Mouse (Mus musculus) liver, embryonic 16.5 days (tissue): ENCODE results near the gene BC053393. TPM values are rescaled to one million over a fixed set of nuclear protein-coding genes. Genes with fewer than 3 reads are reported as not detected.
"Not testable (repeated sequence)": the region's sequence is repeated elsewhere in the genome, so short reads cannot be mapped to it uniquely, and the experiment has no call there.

Experiments used
- ATAC-seq: fragments of 200-750 bp; cut with Nextera tagmentation; 2 replicates; pipeline ENCODE4 v1.8.0; 2017; ENCODE audit warnings: low read depth, mild to moderate bottlenecking, moderate number of reproducible peaks, moderate library complexity
- H3K27ac ChIP-seq: fragments of 300-500 bp; sonication (generic); 2 replicates; pipeline ENCODE4 v1.5.1; 2014; ENCODE audit warnings: mild to moderate bottlenecking, low read length
- H3K27me3 ChIP-seq: fragments of 300-500 bp; sonication (generic); 2 replicates; pipeline ENCODE4 v1.6.1; 2014; ENCODE audit warnings: low read depth, low read length, mixed read lengths; ENCODE audit not compliant: control insufficient read depth, insufficient read depth
- H3K36me3 ChIP-seq: fragments of 300-500 bp; sonication (generic); 2 replicates; pipeline ENCODE4 v1.6.1; 2014; ENCODE audit warnings: mild to moderate bottlenecking; ENCODE audit not compliant: control insufficient read depth, insufficient read depth
- H3K4me1 ChIP-seq: fragments of 300-500 bp; sonication (generic); 2 replicates; pipeline ENCODE4 v1.6.1; 2014; ENCODE audit warnings: low read depth, low read length, mixed read lengths; ENCODE audit not compliant: control insufficient read depth
- H3K4me2 ChIP-seq: fragments of 300-500 bp; sonication (generic); 2 replicates; pipeline ENCODE4 v1.6.1; 2014; ENCODE audit warnings: low read depth, low read length, mixed read lengths
- H3K4me3 ChIP-seq: fragments of 300-500 bp; sonication (generic); 2 replicates; pipeline ENCODE4 v1.5.1; 2014; ENCODE audit warnings: low read depth, mild to moderate bottlenecking, low read length
- H3K9ac ChIP-seq: fragments of 300-500 bp; sonication (generic); 2 replicates; pipeline ENCODE4 v1.6.1; 2014; ENCODE audit warnings: low read depth, low read length
- H3K9me3 ChIP-seq: fragments of 300-500 bp; sonication (generic); replicated peaks from 2 replicates; pipeline ENCODE4 v1.6.1; 2016; ENCODE audit warnings: low read length; ENCODE audit not compliant: control insufficient read depth
- WGBS: fragments of 180-500 bp; shearing (Covaris S2); extraction: QIAGEN DNeasy Blood & Tissue Kit; methylation state at CpG from one replicate; pipeline ENCODE4 v1.1.7; 2014; ENCODE audit not compliant: insufficient replicate concordance; 5-methylcytosine and 5-hydroxymethylcytosine counted together
- polyA plus RNA-seq: library from polyadenylated mRNA; unstranded; fragments of >200 nt; fragmentation: Nextera tagmentation; extraction: Ambion mirVana; gene quantifications from 2 replicates; pipeline ENCODE4 v1.2.1, GENCODE M21; 2015

Gene BC053393
- polyA plus RNA-seq, 1 experiment from 2014 or later, result not detected

GRCm38 (mm10) chr11:46629211-46629795 lies 58.0 kb downstream of the BC053393 start, which contains the start of gene Dppa1:
Gene Dppa1, minus strand, starts transcription at chr11:46629261.
- H3K27me3 ChIP-seq, result no peaks in the 10 kb centered on the region
- 46% methylated on average over 2 of the region's 2 CpGs for WGBS
- no peaks in the 10 kb centered on the region for H3K9me3 ChIP-seq
- H3K4me2 ChIP-seq, result no peak within 1 kb of the TSS
- H3K36me3 ChIP-seq, result no peaks in the 10 kb centered on the region
- ATAC-seq, result no peak
- no peak within 1 kb of the TSS for H3K27ac ChIP-seq
- no peak within 1 kb of the TSS for H3K9ac ChIP-seq
- H3K4me1 ChIP-seq, result no peaks in the 10 kb centered on the region
- no peak within 1 kb of the TSS for H3K4me3 ChIP-seq

DNA sequence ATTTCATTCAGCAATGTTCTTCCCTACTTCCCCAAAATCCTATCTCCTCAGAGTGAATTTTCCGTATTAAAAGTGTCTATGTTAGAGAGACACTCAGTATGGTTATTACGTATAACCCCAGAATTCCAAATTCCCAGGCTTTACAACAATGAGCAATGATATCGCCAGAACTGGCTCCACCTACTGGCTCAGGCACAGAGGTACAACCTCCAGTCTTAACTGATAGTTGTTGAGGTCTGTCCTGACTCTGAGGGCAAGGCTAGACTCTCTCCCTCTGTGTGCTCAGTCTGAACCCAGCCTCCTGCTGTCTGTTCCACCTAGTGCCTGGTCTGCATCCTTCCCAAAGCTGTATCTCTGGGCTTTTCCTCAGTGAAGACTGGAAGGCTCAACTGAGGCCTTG lies 60.3 kb downstream of the BC053393 start:
- no peak overlapping the region for H3K27ac ChIP-seq
- ATAC-seq, result no peak
- WGBS, result 17% methylated on average over 3 of the region's 3 CpGs

GRCm38 (mm10) chr11:46635516-46635915 lies 64.2 kb downstream of the BC053393 start:
- WGBS, result 55% methylated on average over 4 of the region's 4 CpGs
- not testable (repeated sequence) for H3K4me3 ChIP-seq, H3K27me3 ChIP-seq, H3K9ac ChIP-seq, H3K27ac ChIP-seq, H3K9me3 ChIP-seq, ATAC-seq, H3K4me2 ChIP-seq, H3K4me1 ChIP-seq, H3K36me3 ChIP-seq

More for the DNA sequence above, 60.3 kb downstream of the BC053393 start:
- Histone ChIP-seq H3K27me3 (no peaks in the 10 kb centered on the region), H3K36me3 (no peaks in the 10 kb centered on the region), H3K4me2 (no peak overlapping the region), H3K9ac (no peak overlapping the region), H3K9me3 (no peaks in the 10 kb centered on the region), H3K4me3 (no peak overlapping the region), H3K4me1 (no peaks in the 10 kb centered on the region)

DNA sequence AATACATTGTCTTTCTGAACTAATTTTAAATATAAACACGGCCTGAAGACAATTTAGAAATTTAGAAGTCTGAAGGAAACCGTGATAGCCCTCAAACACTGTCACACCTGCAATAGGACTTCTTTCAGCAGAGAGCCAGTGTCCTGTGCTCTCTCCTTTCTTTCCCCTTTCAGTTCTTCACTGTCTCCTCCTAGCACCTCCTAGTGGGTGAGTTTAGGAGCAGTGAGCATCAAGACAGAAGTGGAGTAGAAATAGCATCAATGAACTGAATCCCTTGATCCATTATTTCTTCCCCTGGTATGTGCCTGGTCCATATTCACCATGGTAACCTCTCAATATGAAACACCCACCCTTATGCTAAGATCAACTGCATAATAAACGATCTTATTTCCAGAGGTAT lies 65.2 kb downstream of the BC053393 start:
- no peak overlapping the region for H3K4me2 ChIP-seq
- H3K4me3 ChIP-seq, result no peak overlapping the region
- H3K4me1 ChIP-seq, result no peaks in the 10 kb centered on the region
- no peaks in the 10 kb centered on the region for H3K36me3 ChIP-seq
- H3K27ac ChIP-seq, result no peak overlapping the region
- no peak for ATAC-seq
- H3K9ac ChIP-seq, result no peak overlapping the region
- H3K9me3 ChIP-seq, result no peaks in the 10 kb centered on the region
- 43% methylated on average over 3 of the region's 3 CpGs for WGBS
- H3K27me3 ChIP-seq, result no peaks in the 10 kb centered on the region

Other genes starting within 250 kb of the BC053393 start
- gene Itk, start 182.0 kb upstream of the BC053393 start, polyA plus RNA-seq, result 0.09 and 0.12 TPM in 2 replicates
- gene Fam71b, start 175.0 kb upstream of the BC053393 start, polyA plus RNA-seq, result 0.04 TPM in 1 of 2 replicates, not detected in the other
- gene Med7, start 134.6 kb upstream of the BC053393 start, polyA plus RNA-seq, result 44.8 and 49.7 TPM in 2 replicates
- 0.38 and 0.39 TPM in 2 replicates for gene Havcr2, start 116.6 kb upstream of the BC053393 start, polyA plus RNA-seq
- not detected in 2 replicates for gene Gm12169, start 47.3 kb upstream of the BC053393 start, polyA plus RNA-seq
- not detected in 2 replicates for gene Dppa1, start 57.7 kb downstream of the BC053393 start, polyA plus RNA-seq
- gene Timd2, start 135.5 kb downstream of the BC053393 start, polyA plus RNA-seq, result 55.6 and 56.4 TPM in 2 replicates
- gene Havcr1, start 163.5 kb downstream of the BC053393 start, polyA plus RNA-seq, result 0.06 and 0.14 TPM in 2 replicates
- 8.9 and 9.6 TPM in 2 replicates for gene Timd4, start 239.3 kb downstream of the BC053393 start, polyA plus RNA-seq